Mouse (Mus musculus) heart, embryonic 11.5 days (tissue): ENCODE results near the gene Dusp18. TPM values are rescaled to one million over a fixed set of nuclear protein-coding genes. Genes with fewer than 3 reads are reported as not detected.
A peak's percentile ranks its signal among the peaks of the same experiment; 100 is the strongest.
"Not testable (repeated sequence)": the region's sequence is repeated elsewhere in the genome, so short reads cannot be mapped to it uniquely, and the experiment has no call there.

Experiments used
- ATAC-seq: fragments of 200-750 bp; cut with Nextera tagmentation; replicated peaks from 2 replicates; pipeline ENCODE4 v1.8.0; 2017; ENCODE audit warnings: moderate library complexity; ENCODE audit not compliant: insufficient number of reproducible peaks, low FRiP score, low TSS enrichment
- H3K27ac ChIP-seq: fragments of 300-500 bp; sonication (generic); 2 replicates; pipeline ENCODE4 v1.5.1; 2014; ENCODE audit warnings: mild to moderate bottlenecking, low read depth, low read length
- H3K27me3 ChIP-seq: fragments of 300-500 bp; sonication (generic); 2 replicates; pipeline ENCODE4 v1.6.1; 2014; ENCODE audit warnings: mild to moderate bottlenecking, low read length, mixed read lengths; ENCODE audit not compliant: control insufficient read depth, insufficient read depth
- H3K36me3 ChIP-seq: fragments of 300-500 bp; sonication (generic); 2 replicates; pipeline ENCODE4 v1.6.1; 2014; ENCODE audit warnings: mild to moderate bottlenecking, low read length, moderate library complexity, mixed read lengths; ENCODE audit not compliant: control insufficient read depth, insufficient read depth
- H3K4me1 ChIP-seq: fragments of 300-500 bp; sonication (generic); 2 replicates; pipeline ENCODE4 v1.6.1; 2014; ENCODE audit warnings: low read length; ENCODE audit not compliant: control insufficient read depth, insufficient read depth
- H3K4me2 ChIP-seq: fragments of 300-500 bp; sonication (generic); 2 replicates; pipeline ENCODE4 v1.6.1; 2014; ENCODE audit warnings: mild to moderate bottlenecking, moderate library complexity
- H3K4me3 ChIP-seq: fragments of 300-500 bp; sonication (generic); 2 replicates; pipeline ENCODE4 v1.5.1; 2014; ENCODE audit warnings: low read depth, low read length
- H3K9ac ChIP-seq: fragments of 300-500 bp; sonication (generic); 2 replicates; pipeline ENCODE4 v1.6.1; 2014; ENCODE audit warnings: mild to moderate bottlenecking, low read depth, low read length, moderate library complexity
- H3K9me3 ChIP-seq: fragments of 300-500 bp; sonication (generic); replicated peaks from 2 replicates; pipeline ENCODE4 v1.6.1; 2016; ENCODE audit warnings: low read length; ENCODE audit not compliant: control insufficient read depth
- WGBS: fragments of 180-500 bp; shearing (Covaris S2); extraction: QIAGEN DNeasy Blood & Tissue Kit; methylation state at CpG from one replicate; pipeline ENCODE4 v1.1.7; 2014; ENCODE audit not compliant: insufficient replicate concordance; 5-methylcytosine and 5-hydroxymethylcytosine counted together
- polyA plus RNA-seq: library from polyadenylated mRNA; unstranded; fragments of >200 nt; fragmentation: Nextera tagmentation; extraction: Ambion mirVana; gene quantifications from 2 replicates; pipeline ENCODE4 v1.2.1, GENCODE M21; 2014

Dusp18 gene
- polyA plus RNA-seq, 1 experiment from 2014 or later = 12.2 TPM

DNA sequence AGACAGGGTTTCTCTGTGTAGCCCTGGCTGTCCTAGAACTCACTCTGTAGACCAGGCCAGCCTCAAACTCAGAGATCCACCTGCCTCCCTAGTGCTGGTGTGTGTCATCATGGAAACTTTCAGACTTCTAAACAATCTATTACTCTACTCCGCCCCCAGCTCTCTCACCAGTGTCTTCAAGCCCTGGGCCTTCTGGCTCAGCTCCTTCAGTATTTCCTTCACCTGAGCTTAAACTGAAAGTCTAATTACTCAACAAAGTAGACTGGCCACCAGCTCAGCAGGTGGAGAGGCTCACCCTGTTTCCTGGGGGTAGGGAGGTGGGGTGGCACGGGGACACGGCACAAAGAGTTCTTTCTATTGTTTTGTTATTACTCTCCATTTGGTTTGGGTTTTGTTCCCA is 7.5 kb downstream of the Dusp18 start:
- Histone ChIP-seq H3K27me3 (no peaks in the 10 kb centered on the region), H3K9ac (no peak overlapping the region), H3K4me3 (no peak overlapping the region), H3K27ac (no peak overlapping the region), H3K4me2 (no peak overlapping the region), H3K4me1 (peaks cover 5% of the 10 kb centered on the region; the same call in 1 of the 2 replicates), H3K9me3 (no peaks in the 10 kb centered on the region), H3K36me3 (0 out of 2 replicates have a peak, but pooled peaks cover 5% of the 10 kb centered on the region)
- WGBS = 85% methylated on average over 3 of the region's 3 CpGs
- no peak for ATAC-seq

GRCm38 (mm10) chr11:3903046-3903445 is 8.0 kb downstream of the Dusp18 start:
- no peaks in the 10 kb centered on the region for H3K9me3 ChIP-seq
- no peak overlapping the region for H3K27ac ChIP-seq
- 0 out of 2 replicates have a peak, but pooled peaks cover 5% of the 10 kb centered on the region for H3K36me3 ChIP-seq
- H3K4me2 ChIP-seq = no peak overlapping the region
- H3K4me3 ChIP-seq = no peak overlapping the region
- WGBS = 76% methylated on average over 5 of the region's 5 CpGs
- H3K27me3 ChIP-seq = no peaks in the 10 kb centered on the region
- no peak for ATAC-seq
- peaks cover 5% of the 10 kb centered on the region; the same call in 1 of the 2 replicates for H3K4me1 ChIP-seq
- no peak overlapping the region for H3K9ac ChIP-seq

DNA sequence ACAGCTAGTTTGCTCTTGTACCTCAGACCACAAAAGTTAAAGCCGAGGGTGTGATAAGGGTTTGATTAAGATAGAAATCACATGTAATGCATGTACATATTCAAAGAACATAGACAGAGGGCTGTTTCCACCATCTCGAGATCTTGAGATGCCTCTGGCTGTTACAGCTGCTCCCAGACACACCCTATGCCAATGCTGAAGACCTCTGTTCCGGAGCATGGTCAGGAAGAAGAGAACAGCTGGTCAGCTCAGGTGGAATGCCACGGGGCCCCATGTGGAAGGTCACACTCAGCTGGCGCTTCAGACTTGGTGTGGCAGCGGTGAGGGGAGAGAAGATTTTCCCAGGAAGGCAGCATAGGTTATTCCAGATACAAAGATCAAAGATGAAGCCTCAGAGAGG is 9.6 kb downstream of the Dusp18 start:
- H3K4me3 ChIP-seq = no peak overlapping the region
- no peaks in the 10 kb centered on the region for H3K27me3 ChIP-seq
- 74% methylated on average over 6 of the region's 6 CpGs for WGBS
- H3K9me3 ChIP-seq = no peaks in the 10 kb centered on the region
- H3K27ac ChIP-seq = no peak overlapping the region
- peaks cover 5% of the 10 kb centered on the region; the same call in 1 of the 2 replicates for H3K4me1 ChIP-seq
- no peak overlapping the region for H3K9ac ChIP-seq
- ATAC-seq = no peak
- H3K36me3 ChIP-seq = no peaks in the 10 kb centered on the region
- H3K4me2 ChIP-seq = no peak overlapping the region

DNA sequence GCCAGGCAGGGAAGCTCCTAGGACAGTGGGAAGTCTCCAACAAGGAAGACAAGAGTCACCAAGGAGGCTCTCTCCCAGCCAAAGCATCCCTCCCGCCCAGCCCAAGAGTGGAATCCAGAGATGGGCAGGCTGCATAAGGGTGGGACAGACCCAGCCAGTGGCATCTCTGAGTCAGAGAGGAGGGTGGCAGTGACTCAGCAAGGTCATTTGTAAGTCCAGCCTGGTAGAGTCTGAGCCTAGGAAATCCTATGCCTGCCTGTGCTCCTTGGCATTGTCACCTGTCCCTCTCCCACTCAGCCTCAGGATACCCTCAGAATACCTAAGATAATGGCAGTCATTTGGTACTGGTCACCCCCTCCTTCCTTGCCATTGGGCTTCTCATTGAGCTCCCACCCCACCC is 10.4 kb downstream of the Dusp18 start:
- no peak overlapping the region for H3K4me2 ChIP-seq
- H3K9me3 ChIP-seq = no peaks in the 10 kb centered on the region
- no peak overlapping the region for H3K4me3 ChIP-seq
- no peak for ATAC-seq
- H3K36me3 ChIP-seq = no peaks in the 10 kb centered on the region
- H3K27me3 ChIP-seq = no peaks in the 10 kb centered on the region
- 87% methylated on average over 1 of the region's 1 CpGs for WGBS
- H3K4me1 ChIP-seq = peaks cover 4% of the 10 kb centered on the region; the same call in 1 of the 2 replicates
- no peak overlapping the region for H3K9ac ChIP-seq
- H3K27ac ChIP-seq = no peak overlapping the region

- H3K4me1 ChIP-seq = peaks cover 28% of the 10 kb centered on the region
- H3K4me2 ChIP-seq = no peak overlapping the region
- H3K4me3 ChIP-seq = no peak overlapping the region
- H3K27me3 ChIP-seq = 0 out of 2 replicates have a peak, but pooled peaks cover 7% of the 10 kb centered on the region
- no peak overlapping the region for H3K9ac ChIP-seq
- 70% methylated on average over 4 of the region's 4 CpGs for WGBS
- no peaks in the 10 kb centered on the region for H3K36me3 ChIP-seq
- no peak overlapping the region for H3K27ac ChIP-seq
- no peaks in the 10 kb centered on the region for H3K9me3 ChIP-seq
- ATAC-seq = no peak
These were observed 14.2 kb downstream of the Dusp18 start for GRCm38 (mm10) chr11:3909236-3909635.

DNA sequence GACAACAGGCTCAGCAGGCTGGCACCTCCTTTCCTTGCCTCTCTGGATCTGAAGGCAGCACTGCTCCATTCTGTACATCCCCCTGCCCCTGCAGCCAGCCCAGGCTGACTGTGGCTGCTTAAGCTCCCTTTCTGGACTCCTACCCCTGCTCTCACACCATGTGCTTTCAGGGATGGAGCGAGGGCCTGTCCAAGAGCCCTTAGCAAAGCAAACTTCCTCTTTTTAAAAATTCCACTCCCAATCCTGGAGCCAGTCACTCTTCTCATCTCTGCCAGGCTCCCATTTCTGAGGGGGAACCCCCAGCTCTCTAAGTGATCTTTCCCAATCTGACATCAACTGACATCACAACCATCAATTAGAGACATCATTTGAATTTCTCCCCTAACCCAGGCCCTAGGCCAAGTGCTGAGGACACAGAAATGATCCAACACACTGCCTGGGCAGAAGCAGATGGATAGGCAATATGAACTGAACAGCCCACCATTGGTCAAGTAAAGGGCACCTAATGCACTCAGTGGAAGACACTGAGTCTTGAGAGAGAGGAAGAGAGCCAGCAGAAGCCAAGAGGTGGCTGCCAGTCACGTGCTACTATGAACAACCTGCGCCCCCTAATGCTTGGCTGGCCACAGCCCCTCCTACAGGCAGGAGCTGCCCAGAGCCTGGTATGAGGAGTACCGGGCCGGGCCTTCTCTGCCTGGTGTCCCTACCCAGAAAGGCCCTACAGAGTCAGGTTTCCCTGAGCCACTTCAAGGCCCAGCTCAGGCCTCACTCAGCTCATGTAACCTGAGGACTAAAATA is 15.7 kb downstream of the Dusp18 start:
- Histone ChIP-seq H3K4me3 (no peak overlapping the region), H3K9ac (no peak overlapping the region), H3K4me1 (peaks cover 33% of the 10 kb centered on the region), H3K27ac (no peak overlapping the region), H3K4me2 (peak overlapping the region; percentile 15), H3K27me3 (0 out of 2 replicates have a peak, but pooled peaks cover 7% of the 10 kb centered on the region), H3K9me3 (no peaks in the 10 kb centered on the region), H3K36me3 (no peaks in the 10 kb centered on the region)
- ATAC-seq = no peak
- 62% methylated on average over 5 of the region's 5 CpGs for WGBS

GRCm38 (mm10) chr11:3911440-3911839 is 16.4 kb downstream of the Dusp18 start:
- H3K27me3 ChIP-seq, H3K4me3 ChIP-seq, H3K27ac ChIP-seq, H3K9me3 ChIP-seq, H3K9ac ChIP-seq, ATAC-seq, H3K36me3 ChIP-seq: not testable (repeated sequence)
- Histone ChIP-seq H3K4me2 (peak overlapping the region; percentile 15), H3K4me1 (peaks cover 33% of the 10 kb centered on the region)
- 83% methylated on average over 5 of the region's 6 CpGs for WGBS

DNA sequence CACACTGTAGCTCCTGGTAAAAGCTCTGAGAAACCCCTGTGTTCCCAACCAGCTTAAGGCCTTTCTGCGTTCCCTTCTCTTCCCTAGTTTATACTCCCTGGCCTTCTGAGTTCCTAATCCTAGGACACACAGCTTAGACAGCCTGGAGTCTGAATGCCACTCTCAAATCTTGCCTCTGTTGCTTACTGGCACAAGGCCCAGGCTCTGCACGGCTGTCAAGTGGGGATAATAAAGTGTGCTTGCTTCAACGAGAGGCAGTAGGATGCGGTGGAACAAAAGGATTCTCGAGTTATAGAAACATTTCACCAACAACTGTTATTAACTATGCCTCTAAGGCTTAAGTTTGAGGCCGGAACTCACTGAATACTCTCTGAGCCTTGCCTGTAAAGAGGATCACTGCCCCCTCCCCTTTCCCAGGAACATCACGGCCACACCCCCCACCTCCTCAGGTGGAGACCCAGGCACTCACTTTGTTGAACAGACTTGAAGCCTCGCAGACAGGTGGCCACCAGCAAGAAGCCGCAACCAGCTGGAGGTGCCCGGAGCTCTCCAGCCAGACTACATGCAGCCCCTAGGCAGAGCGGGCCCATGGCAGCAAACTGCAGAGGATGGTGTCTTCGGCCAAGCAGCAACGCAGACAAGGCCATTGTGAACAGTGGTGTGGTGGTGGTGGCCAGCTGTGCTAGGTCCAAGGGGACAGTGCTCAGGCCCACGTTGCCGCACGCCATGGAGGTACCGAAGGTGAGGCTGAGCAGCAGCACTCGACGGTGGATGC is 17.2 kb downstream of the Dusp18 start:
- Histone ChIP-seq H3K27me3 (0 out of 2 replicates have a peak, but pooled peaks cover 7% of the 10 kb centered on the region), H3K36me3 (no peaks in the 10 kb centered on the region), H3K4me2 (peak overlapping the region; percentile 96), H3K9ac (peak overlapping the region; percentile 71), H3K9me3 (no peaks in the 10 kb centered on the region), H3K4me1 (peaks cover 33% of the 10 kb centered on the region), H3K27ac (no peak overlapping the region), H3K4me3 (peak overlapping the region; percentile 65)
- ATAC-seq = no peak
- WGBS = 27% methylated on average over 19 of the region's 19 CpGs
